Mouse (Mus musculus): ENCODE results near the gene Tpmt.
A peak's percentile ranks its signal among the peaks of the same experiment; 100 is the strongest.

Gene Tpmt

DNA sequence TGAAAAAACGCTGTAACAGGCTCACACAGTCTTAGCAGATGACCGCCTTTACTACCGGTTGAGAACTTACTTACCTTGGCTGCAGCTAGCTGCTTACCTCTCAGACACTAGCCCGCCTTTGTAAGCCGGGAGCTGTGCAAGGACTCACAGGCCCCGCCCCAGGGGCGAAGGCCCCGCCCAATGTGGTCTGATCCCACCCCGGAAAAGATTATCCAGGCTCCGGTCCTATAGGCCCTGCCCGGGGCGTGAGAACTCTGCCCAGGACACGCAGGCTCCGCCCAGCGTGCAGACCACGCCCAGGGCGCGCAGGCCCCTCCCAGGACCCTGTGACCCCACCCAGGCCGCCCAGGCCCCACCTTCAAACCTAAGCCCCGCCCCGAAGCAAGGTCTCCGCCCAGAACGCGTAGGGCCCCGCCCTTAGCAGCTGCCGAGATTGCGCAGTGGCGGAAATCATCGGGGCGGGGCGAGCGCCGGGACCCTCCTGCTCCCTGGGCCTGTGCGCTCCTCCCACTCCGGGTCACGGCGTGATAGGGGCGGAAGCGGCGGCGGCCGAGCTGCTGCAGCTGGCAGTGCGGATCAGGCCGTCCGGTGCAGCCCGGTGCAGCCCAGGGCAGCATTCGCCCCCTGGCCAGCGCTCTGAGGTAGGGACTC is 1.4 kb downstream of the Tpmt start, which contains the start of gene Kdm1b:
Gene Kdm1b (plus strand): TSS at position 470 of the 651 bp plus-strand sequence.
- DNase-seq (ENCODE audit: low read depth in 2 of 2, low spot score in 2 of 2): peak; percentile 99

DNA sequence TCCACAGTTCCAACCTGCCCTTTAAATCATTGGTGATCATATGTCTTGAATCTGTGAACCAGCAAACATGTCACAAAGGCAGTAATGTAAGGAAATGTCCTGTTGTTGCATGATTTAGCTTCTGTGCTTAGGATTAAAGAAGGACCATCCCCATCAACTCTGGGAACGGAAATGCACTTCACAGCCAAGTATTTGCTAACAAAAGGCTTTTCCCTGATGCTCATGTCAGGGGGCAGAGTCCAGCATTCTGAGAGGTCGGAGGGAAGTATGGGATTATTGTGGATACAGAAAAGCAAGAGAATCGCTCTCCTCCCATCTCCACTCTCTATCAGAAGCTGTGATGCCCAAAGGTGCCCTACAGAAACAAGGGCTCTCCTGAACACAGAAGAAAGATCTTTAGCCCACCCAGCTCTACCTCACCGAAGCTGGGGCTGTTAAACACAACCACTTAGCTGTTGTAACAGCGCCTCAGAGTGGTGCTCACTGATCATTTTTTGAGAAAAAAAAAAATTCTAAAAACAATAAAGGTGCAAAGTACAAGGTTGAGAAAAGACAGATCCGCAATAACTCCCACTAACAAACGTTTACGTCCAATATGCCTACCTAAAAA is 2.4 kb downstream of the Tpmt start:
- no peak for DNase-seq (ENCODE audit: low read depth in 2 of 2, low spot score in 2 of 2)

DNA sequence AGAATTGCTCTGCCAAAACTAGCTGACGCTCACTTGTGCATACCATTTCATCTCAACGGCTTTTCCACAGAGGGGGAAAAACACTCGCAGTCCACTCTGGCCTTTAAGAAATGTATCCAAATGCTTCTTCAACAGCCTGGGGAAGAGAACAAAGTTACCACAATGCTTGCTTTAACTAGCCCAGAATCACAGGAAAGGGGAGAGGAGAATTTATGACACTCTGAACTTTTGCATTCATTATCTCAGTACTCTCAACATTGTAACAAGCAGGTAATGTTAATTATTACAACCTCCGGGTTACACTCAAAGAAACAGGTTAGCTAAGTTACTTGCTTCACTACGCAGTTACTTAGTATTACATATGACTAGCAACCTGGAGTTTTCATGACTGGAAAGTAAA is 4.5 kb downstream of the Tpmt start:
- DNase-seq (ENCODE audit: low read depth in 2 of 2, low spot score in 2 of 2): no peak

DNA sequence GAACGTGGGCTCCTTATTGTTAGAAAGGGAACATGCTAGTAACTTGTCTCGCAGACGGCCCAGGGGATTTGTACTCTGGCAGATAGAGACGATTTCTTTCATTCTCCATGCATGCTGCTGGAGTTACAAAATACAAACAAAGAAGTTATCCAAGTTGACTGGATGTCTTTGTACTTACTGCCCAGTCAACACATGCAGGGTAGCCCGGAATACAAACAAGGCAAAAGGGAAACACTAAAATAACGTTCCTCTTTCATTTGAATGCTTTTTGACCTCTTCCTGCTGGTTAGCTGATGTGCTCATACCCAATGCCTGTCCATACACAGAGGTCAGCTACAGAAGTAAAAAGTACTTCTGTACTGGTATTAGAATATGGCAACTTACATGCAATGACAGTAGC is 6.6 kb downstream of the Tpmt start:
- no peak for DNase-seq (ENCODE audit: low read depth in 2 of 2, low spot score in 2 of 2)

DNA sequence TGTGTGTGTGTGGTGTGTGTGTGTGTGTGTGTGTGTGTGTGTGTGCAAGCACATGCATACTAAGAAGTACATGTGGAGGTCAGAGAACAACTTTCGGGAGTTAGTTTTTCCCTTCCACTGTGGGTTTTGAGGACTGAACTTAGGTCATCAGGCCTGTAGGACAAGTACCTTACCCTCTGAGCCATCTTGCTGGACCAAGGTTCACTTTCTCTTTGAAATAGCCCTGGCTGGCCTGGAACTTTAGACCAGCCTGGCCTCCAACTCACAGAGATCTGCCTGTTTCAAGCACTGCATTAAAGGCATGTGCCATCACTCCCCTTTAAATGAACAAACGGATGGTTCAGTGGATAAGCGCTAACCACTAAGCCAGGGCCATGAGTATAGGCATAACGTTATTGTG is 10.9 kb downstream of the Tpmt start:
- no peak for DNase-seq (ENCODE audit: low read depth in 2 of 2, low spot score in 2 of 2)

DNA sequence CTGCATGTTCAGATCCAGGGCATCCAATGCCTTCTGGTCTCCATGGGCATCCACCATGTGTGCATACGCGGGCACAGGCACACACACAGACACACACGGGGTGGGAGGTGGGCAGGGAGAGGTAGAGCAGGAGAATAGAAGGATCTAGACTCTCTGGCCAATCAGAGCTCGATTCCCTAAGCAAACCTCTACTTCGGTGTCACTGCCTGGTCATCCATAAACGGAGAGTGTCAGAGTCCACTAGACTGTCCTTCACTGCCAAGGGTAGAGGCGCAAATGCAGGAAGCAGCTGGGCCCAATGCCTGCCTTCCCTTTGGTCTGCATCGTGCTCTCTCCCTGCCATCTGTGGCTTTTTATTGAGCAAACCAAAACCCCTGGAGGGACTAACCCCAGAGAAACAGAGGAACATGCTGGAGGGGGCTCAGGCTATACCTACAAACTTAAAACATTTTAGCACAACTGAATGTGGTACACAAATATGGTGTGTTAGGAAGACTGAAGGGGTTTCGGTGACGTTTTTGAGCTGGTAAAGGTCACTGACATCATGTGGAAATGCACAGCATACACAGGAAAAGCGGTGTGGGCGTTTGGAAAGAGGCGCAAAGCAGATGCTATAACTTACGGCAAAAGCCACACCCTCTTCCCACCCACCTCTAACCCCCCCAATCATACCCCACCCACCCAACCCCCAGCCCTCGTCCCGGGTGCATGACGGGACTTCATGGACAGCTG is 14.0 kb downstream of the Tpmt start:
- DNase-seq (ENCODE audit: low read depth in 2 of 2, low spot score in 2 of 2): no peak

DNA sequence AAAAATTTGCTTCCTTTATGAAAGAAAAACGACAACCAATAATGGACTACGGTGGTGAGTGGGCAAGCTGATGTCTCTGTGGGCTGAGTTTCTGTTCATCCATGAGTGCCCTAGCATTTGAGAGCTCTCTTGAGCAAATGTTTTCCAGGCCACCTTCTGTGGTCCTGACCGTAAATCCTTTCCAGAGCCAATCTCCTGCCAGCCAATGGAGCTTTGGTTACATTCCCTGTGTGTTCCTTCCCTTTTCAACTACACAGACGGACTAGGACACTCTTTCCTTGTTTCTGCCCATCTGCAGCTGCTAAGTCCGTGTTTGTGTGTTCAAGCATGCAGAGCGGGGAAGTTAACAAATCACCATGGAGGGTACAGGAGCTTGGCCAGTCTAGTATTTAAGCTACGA is 23.7 kb downstream of the Tpmt start:
- DNase-seq (ENCODE audit: low read depth in 2 of 2, low spot score in 2 of 2): no peak

DNA sequence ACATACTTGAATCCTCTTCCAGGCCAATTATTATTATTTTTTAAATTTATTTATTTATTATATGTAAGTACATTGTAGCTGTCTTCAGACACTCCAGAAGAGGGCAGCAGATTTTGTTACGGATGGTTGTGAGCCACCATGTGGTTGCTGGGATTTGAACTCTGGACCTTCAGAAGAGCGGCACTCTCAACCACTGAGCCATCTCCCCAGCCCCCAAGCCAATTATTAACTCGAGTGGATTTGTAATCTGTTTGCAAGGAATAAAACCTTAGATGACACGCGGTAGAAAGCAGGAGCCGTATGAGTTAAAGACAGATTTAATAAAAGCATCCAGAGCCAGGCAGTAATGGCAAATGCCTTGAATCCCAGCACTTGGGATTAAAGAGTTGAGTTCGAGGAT is 24.8 kb downstream of the Tpmt start:
- DNase-seq (ENCODE audit: low read depth in 2 of 2, low spot score in 2 of 2): no peak

DNA sequence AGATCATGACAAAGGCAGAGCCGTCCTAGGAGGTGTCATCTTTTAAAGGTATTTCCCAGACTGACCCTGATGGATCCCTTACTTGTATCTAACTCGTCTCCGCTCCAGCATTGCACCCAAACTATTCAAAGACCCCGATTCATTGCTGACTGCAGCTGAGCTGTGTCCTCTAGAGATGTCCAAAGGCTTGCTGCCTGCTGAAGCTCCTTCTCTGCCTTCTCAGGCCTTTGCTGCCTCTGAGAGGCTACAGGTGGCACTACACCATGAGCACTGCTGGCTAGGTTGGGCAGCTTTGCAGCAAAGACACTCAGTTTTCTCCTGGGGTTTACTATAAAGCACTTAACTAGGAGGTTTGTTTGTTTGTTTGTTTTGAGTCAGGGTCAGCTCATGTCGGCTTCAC is 27.3 kb downstream of the Tpmt start:
- DNase-seq (ENCODE audit: low read depth in 2 of 2, low spot score in 2 of 2): no peak

DNA sequence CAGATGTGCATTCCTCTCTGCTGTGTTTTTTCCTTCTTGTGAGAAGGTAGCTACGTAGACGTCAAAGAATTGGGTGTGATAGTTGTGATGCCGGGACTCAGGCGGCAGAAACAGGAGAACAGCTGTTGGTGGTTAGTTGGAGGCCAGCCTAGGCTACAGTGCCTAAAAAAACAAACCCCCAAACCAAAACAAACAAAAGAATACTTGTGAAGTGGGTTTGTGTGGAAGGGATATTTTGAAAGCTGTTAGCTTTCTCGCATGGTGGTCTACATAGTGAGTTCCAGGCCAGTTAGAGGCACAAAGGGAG is 29.4 kb downstream of the Tpmt start:
- no peak for DNase-seq (ENCODE audit: low read depth in 2 of 2, low spot score in 2 of 2)

DNA sequence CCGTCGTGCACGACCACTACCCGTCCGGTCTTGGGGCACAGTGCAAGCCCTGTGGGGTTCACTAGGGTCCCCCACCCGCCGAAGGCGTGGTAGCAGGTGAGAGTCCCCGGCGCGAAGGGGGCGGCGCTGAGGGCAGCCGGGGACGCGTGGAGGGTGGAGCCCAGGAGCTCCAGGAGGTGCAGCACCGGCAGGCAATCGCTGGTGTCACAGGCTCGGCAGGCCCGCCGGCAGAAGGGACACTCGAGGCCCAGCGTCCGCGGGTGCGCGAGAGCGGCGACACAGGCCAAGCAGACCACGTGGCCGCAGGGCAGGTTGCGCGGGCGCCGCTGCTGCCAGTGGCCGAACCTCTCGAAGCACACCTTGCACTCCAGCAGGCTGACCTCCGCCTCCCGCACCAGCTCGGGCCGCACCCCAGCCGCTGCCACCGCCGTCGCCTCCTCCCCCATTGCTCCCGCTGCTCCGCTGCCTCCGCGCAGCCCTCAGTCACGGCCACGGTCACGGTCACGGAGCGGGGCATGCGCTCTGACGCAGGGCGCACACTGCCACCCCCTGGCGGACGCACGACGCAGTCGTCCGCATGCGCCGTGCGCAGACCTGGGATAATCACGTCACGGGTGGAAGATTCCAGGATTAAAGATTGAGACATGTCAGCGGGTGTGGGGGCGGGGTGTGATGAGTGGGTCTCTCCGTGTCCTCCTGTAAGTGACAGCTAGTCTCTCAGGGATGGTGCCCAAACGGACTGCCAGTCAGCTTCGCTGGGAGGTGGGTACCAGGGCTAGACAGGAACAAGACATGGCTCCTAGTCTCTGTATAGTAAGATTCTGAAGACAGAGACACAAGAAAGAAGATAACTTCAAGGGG is 30.0 kb downstream of the Tpmt start, which contains the start of gene Nhlrc1:
Gene Nhlrc1 (minus strand): TSS at position 517 of the 861 bp plus-strand sequence.
- peak; percentile 54 to 68 for DNase-seq (ENCODE audit: low read depth in 2 of 2, low spot score in 2 of 2)

DNA sequence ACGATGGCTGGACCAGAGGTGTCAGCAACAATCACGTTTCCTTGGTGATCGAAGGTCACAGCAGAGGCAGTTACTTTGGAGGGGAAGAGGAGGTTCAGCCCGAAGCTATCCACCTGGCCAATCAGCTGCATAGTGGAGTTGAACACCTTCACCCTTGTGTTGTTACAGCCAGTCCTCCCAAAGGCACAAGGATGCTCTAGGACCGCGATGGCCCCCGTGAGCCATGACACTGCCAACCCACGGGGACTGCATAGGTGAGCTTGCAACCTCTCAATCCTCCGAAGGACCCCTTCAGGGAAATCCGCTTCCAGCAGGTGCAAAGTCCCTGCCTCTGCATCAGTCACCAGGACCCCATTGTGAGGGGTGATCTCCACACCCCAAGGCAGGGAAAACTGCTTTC is 30.8 kb downstream of the Tpmt start:
- DNase-seq (ENCODE audit: low read depth in 2 of 2, low spot score in 2 of 2): no peak

DNA sequence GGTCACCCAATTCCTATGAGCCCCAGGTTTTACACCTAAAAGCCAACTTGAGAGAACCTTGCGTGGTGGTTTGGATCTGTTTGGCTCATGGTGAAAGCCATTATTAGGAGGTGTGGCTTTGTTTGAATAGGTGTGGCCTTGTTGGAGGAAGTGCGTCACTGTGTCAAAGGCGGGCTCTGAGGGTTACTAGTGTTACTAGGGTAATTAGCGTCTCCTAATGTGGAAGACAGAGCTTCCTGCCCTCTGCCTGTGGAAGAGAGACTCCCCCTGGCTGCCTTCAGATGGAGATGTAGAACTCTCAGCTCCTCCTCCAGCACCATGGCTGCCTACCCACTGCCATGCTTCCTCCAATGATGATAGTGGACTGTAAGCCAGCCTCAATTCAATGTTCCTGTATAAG is 42.9 kb downstream of the Tpmt start:
- DNase-seq (ENCODE audit: low read depth in 2 of 2, low spot score in 2 of 2): no peak

DNA sequence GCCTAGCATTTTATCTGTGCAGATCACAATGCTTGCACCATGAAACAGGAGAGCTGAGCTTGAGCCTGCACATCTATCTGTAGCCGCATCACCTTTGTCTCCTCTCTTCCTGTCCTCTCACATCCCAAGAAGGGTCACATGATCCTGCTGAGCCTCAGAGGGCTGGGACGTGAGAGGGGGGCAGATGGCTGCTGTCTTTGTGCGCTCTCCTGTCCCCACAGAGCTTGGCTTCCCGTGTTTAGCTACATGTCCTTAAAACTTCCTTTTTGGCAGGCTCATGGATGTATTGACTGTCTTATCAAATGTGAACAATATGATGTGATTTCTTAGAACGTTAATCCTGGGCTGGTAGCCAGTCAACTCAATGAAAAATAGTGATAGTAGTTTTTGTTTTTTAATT is 45.0 kb downstream of the Tpmt start:
- DNase-seq (ENCODE audit: low read depth in 2 of 2, low spot score in 2 of 2): no peak

DNA sequence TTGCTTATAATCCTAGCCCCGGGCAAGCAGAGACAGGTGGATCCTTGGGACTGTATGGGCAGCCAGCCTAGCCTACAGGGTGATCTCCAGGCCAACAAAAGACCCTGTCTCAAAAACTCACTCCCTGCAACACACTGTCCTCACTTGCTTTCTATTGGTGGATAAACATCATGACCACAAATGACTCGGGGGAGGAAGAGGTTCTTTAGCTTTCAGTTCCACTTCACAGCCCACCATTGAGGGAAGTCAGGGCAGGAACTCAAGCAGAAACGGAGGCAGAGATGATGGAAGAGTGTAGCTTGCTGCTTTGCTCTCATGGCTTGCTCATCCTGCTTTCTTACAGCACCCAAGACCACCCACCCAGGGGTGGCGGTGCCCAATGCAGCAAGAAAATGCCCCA is 47.2 kb downstream of the Tpmt start:
- no peak for DNase-seq (ENCODE audit: low read depth in 2 of 2, low spot score in 2 of 2)

DNA sequence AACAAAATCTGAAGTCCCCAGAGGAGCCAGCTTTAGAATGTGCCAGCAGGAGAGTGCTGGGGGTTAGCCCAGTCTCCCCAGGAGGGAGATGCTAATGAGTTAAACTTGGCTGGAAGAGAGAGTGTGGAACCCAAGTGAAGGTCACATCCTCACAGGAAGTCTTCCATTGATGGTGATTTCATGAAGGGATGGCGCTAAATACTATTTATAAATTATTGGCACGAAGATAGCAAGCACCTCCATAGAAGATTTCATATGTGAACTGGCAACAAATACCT is 51.3 kb downstream of the Tpmt start:
- DNase-seq (ENCODE audit: low read depth in 2 of 2, low spot score in 2 of 2): no peak

DNA sequence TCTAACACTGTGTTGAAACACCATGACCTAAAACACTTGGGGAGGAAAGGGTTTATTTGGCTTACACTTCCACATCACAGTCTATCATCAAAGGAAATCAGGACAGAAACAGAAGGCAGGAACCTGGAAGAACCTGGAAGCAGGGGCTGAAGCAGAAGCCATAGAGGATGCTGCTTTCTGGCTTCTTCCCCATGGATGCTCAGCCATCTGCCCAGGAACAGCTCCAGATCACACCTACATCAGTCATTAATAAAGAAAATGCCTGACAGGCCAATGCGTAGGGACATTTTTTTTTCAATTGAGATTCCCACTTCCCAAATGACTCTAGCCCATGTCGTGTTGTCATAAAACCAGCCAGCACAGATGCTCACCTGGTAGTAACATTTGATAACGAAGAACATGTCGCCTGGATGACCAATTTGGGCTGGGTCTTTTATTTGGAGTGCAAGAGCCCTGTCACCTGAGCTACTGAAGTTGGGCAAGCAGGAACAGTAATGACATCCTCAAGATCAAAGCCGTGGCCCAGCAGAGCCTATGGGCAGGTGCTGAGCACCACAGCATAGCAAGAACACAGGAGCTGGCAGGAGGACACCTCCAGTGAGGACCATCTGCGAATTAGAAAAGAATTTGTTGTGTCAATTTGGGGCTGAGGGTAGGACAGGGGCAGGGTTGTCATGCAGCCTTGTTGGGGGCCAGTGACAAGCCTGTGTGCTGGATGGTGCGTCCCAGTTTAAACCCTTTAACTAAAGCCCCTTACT is 51.8 kb downstream of the Tpmt start:
- DNase-seq (ENCODE audit: low read depth in 2 of 2, low spot score in 2 of 2): no peak

DNA sequence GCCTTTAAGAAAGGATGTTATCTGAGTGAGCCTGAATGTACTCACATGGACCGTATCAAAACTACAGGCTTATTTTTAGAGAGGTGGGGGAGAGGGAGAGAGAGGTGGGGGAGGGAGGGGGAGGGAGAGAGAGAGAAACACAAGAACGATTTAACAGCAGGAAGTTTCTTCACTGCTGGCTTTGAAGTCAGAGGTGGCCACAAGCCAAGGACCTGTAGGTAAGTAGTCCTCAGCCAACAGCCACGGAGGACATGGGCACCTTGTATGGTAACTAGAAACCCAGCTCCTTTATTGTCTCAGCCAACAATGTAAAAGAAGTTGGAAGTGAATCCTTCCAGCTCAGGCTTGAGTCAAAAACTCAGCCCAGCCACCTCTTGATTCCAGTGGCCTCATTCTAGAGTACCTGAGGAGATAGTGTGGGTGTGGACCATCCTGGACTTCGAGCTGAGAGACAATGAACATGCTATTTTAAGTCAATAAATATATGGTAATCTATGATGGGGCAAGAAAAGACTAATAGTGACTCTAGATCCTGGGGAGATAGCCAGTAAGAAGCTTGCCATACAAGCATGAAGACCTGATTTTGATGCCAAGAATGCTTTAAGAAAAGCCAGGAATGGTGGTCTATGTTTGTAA is 54.0 kb downstream of the Tpmt start:
- no peak for DNase-seq (ENCODE audit: low read depth in 2 of 2, low spot score in 2 of 2)

DNA sequence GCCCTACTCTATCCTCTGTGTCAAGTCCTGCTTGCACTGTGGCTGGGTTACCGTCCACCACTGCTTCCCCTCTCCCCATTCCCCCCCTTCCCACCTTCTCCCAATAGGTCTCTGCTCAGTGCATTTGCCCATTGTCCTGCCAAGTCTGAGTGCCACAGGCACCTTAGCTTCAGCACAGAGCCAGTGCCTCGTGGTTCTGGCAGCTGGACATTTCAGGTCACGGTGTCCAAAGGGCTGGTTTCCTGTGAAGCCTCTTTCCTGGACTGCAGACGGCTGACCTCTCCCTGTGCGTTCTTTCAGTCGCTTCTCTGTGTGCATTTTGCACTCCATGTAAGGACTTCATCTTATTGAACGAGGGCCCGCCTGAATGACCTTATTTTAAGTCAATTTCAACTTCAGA is 56.6 kb downstream of the Tpmt start:
- DNase-seq (ENCODE audit: low read depth in 2 of 2, low spot score in 2 of 2): no peak

DNA sequence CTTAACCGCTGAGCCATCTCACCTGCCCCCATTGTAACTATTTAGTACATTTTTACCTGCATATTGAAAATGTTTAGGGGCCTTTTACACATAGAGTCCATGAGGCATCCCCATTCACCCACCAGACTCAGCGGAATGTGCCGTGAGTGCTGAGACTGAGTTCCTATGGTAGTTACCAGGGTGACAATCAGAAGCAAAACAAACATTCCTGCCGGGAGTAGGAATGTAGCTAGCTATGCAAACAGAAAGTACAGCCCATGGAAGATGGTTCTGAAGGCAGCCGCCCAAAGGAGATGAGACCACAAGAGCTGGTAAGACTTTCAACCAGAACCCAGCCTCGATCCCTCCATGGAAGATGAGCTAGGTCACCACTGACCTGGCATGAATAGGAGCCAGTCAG is 58.3 kb downstream of the Tpmt start:
- no peak for DNase-seq (ENCODE audit: low read depth in 2 of 2, low spot score in 2 of 2)

DNA sequence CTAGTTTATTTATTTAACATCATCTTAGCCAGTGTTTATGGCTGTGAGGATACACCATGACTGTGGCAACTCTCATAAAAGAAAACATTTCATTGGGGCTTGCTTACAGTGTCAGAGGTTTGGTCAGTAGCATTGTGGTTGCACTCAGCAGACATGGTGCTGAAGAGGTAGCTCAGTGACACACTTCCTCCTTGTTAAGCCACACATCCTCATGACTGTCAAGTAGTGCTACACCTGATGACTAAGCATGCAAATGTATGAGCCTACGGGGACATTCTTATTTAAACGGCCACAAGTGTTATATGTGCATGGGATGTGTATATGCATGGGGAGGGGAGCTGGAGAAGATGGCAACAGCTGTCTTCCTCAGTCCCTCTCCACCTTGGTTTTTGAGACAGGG is 60.7 kb downstream of the Tpmt start:
- DNase-seq (ENCODE audit: low read depth in 2 of 2, low spot score in 2 of 2): no peak

Measured in CD8-positive naive resting alpha-beta T cell, adult 2 months (primary cell).